ENCODE assay signal across 8 mouse cellular contexts in the genomic region with DNA sequence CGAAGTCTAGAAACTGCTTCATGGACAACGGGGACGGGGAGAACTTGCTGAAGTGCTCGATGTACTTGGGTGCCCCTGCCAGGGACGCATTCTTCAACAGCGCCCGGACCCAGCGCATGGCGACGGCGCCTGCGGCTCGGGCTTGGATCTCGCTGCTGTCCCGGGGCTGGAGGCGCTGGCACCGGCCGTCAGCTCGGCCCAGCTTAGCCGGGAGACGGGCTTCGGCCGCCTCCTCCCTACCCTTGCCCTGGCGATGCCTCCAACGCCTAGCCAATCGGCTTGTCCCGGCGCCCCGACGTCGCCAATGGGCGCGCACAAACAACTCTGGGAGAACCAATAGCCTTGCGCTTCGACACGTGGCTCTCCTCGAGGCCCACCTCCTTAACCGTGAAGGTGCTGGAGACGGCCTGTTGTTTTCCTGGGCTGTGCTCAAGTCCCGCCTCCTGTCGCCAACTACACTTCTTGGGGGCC. TPM values are rescaled to one million over a fixed set of nuclear protein-coding genes. Genes with fewer than 3 reads are reported as not detected.
A peak's percentile ranks its signal among the peaks of the same experiment; 100 is the strongest.
DNase-seq lines count a peak whose midpoint lies in the region; ATAC-seq lines count a peak whose summit lies in the region.

TSS of gene Pdk2 (minus strand) at position 216 of the 471 bp plus-strand sequence.

- H3K27me3 ChIP-seq in megakaryocyte, embryonic 14.5 days (replicated peaks) = peaks cover 66% of the 10 kb centered on the region

- H3K4me3 ChIP-seq in megakaryocyte, embryonic 14.5 days (replicated peaks) = peak within 1 kb of the TSS; percentile 97

- peak; percentile 98 for ATAC-seq in inflammation-experienced regulatory T-cells, adult 6 months

- peaks cover 45% of the 10 kb centered on the region for H3K4me1 ChIP-seq in megakaryocyte, embryonic 14.5 days

- H3K9me3 ChIP-seq in megakaryocyte, embryonic 14.5 days = no peaks in the 10 kb centered on the region

- H3K36me3 ChIP-seq in megakaryocyte, embryonic 14.5 days (replicated peaks; ENCODE audit: low read length) = peaks cover 37% of the 10 kb centered on the region

- DNase-seq in adrenal gland, adult 8-10 months = peak; percentile 97
- DNase-seq in embryo, embryonic 11.5 days (ENCODE audit: low read depth, low spot score) = peak; percentile 92
- DNase-seq in gastrocnemius, postnatal 25 days = peak; percentile 98
- peak; percentile 95 to 97 for DNase-seq in left cerebral cortex, adult 9 months (ENCODE audit: low spot score in 2 of 2)
- peak; percentile 96 to 97 for DNase-seq in right cerebral cortex, adult 2 months (ENCODE audit: low spot score in 2 of 2)
- peak; percentile 88 for DNase-seq in urinary bladder, postnatal 10 days (ENCODE audit: low spot score)

RNA-seq across cellular contexts. Expression of gene Pdk2, which starts in this region (rescaled TPM):
- total RNA-seq in adrenal gland, adult 8-10 months (2022) = 10 to 100 TPM; 60.9 to 90.5 (median 76.0) TPM
- 100 to 1,000 TPM; 351 to 396 TPM for total RNA-seq in gastrocnemius, postnatal 25 days (2021)
- 1 to 10 TPM; 2.4 to 9.2 (median 8.2) TPM for polyA plus RNA-seq in inflammation-experienced regulatory T-cells, adult 6 months (2017; shearing (Covaris generic))
- polyA plus RNA-seq in megakaryocyte, embryonic 14.5 days (2012; ENCODE audit: insufficient read depth, low replicate concordance) = 35.1 and 38.6 TPM in 2 replicates

Comparison
In these comparisons a context has a peak if more than half of its experiments do, and no peak if none do; other contexts are left out.
1. Peak in every context shown above with its lines: DNase-seq, ATAC-seq and H3K4me3 ChIP-seq.